Mouse (Mus musculus): Measurements from ENCODE around the gene Gm10401. TPM values are rescaled to one million over a fixed set of nuclear protein-coding genes. Genes with fewer than 3 reads are reported as not detected.

Gene Gm10401
- total RNA-seq, 2 experiments from 2014 or later, result not detected

- DNase-seq, result no peak
These were observed 28.5 kb downstream of the Gm10401 start for GRCm38 (mm10) chr5:115069611-115070010.

- no peak for DNase-seq
These were observed 29.2 kb downstream of the Gm10401 start for GRCm38 (mm10) chr5:115068671-115069421.

- no peak for DNase-seq
These were observed 31.9 kb downstream of the Gm10401 start for GRCm38 (mm10) chr5:115066245-115066644.

- no peak for DNase-seq
These were observed 34.7 kb downstream of the Gm10401 start for GRCm38 (mm10) chr5:115063391-115063790.

DNA sequence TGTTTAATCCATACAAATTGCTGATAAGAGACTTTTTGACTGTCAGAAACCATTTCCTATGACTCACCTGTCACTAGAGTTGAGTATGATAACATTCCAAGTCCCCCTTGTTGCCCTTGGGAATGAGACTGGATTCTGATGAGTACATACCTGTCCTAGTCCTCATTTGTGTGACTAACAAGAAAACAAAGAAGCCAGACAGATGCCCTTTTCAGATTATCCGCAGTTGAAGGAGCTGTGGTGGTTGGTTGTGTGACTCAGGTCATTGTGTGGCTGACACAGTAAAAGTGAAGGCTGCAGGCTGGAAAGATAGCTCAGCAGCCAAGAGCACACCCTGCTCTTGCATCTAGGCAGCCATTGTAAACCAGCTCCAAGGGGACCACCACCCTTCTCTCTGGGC is 35.5 kb downstream of the Gm10401 start:
- DNase-seq, result no peak

DNA sequence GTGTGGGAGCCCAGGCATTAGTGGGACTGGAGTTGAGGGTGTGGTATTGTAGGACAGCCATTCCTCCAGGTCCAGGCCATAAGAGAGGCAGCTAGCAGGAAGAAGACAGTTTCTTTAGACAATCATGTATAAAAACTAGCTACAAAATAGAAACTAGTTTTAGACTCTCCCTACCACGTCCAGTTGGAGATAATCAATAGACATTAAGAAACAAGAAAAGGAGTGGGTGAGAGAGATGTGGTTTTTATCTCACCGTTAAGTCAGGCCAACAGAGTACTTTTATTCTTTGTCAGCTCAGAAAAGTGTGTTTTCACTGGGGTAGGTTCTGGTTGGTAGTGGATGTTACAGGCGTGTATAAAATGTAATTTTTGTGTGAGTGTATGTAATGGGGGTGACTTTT is 37.1 kb downstream of the Gm10401 start:
- no peak for DNase-seq

GRCm38 (mm10) chr5:115060067-115060695 is 37.9 kb downstream of the Gm10401 start:
- no peak for DNase-seq

GRCm38 (mm10) chr5:115058584-115059297 is 39.4 kb downstream of the Gm10401 start:
- DNase-seq, result no peak

DNA sequence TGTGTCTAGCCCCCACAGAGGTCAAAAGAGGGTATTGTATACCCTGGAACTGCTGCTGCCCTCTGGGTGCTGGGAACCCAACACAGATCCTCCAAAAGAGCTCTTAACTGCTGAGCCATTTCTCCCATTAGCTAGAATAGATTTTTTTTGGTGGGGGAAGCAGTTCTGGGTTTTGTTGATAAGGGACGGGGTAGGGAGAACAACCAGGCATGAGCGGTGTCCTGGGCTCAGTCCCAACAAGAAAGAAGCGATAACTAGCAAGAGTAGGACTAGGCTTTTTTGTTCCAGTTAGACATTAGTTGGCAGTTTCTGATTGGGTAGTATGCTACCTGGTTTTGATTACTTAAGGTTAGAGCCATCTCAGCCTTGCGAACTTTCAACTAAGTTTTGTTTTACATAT is 40.9 kb downstream of the Gm10401 start:
- DNase-seq, result no peak

DNA sequence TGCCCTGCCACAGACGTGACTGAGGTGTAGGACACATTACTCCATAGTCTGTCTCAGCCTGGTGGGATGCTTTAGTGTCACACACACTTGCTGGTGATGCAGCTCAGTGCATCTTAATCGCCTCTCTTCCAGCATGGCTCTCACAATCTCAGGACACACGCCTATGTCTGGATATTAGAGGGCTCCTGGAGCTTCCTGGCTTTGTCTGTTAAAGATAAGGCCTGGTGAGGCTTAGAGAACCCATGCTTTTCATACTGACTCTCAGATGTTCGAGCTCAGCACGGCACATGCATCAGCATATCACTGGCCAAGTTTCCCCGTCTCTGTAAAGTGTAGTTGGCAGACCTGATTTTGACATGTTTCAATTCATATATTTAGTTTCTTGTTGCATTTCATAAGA is 42.7 kb downstream of the Gm10401 start:
- no peak for DNase-seq

- DNase-seq, result no peak
These were observed 44.2 kb downstream of the Gm10401 start for GRCm38 (mm10) chr5:115053791-115054396.

DNA sequence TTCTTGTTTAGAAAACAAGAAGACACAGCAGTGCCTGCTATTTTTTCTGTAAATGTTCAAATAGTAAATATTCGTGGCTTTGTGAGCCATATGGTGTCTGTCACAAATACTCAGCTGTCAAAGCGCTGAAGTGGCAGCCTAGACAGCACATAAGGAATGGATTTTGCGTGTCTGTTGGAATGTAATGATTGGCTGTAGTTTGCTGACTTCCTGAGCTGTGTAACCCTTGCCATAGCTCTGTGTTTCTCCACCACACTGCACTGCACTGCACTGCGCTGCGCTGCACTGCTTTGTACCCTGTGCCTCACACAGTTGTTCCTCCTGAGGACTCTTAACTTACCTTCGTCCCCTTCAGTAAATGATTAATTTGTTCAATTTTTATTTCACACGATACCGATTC is 45.5 kb downstream of the Gm10401 start:
- no peak for DNase-seq

DNA sequence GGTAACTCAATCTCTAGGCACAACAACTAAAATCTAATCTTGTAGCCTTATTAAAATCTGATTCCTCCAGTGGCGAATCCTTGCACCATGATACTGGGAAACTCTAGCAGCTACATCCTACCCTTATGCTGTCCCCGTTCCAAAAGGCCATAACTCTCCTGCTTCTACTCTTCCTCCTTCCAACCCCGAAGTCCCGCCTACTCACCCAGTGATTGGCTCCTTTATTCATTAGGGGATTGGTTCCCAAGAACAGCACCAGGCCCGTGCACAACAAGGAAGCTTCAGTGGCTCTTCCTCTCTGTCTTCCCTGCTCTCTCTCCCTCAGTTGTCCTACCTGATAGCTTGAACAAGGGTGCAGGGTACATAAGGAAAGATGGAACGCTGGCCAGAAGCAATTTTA is 47.3 kb downstream of the Gm10401 start:
- DNase-seq, result no peak

DNA sequence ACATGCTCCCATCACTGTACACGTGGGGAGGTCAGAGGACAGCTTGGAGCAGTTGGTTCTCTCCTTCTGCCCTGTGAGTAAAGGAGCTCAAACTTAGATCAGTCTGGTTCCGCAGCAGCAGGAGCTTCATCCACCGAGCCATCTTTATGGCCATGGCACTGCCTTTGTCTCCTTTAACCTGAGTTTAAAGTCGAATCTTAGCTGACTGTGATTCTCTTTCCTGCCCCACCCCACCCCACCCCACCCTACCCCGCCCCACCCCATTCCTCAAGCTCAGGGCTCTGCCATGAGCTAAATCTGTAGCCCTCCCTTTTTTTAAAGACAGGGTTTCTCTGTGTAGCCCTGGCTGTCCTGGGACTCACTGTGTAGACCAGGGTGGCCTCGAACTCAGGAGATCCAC is 48.4 kb downstream of the Gm10401 start:
- no peak for DNase-seq

Other genes starting within 250 kb of the Gm10401 start
- not detected for gene 4930519G04Rik, start 244.6 kb downstream of the Gm10401 start, total RNA-seq (2021)
- gene Gm9936, start 239.6 kb downstream of the Gm10401 start, total RNA-seq (2021), result under 1 TPM; 0.72 to 0.76 TPM
- 1 to 10 TPM; 1.4 to 2.4 TPM for gene Oasl2, start 201.4 kb downstream of the Gm10401 start, total RNA-seq (2021)
- not detected for gene Oasl1, start 175.1 kb downstream of the Gm10401 start, total RNA-seq (2021)
- 100 to 1,000 TPM; 185 to 227 TPM for gene 2210016L21Rik, start 156.1 kb downstream of the Gm10401 start, total RNA-seq (2021)
- gene Hnf1a, start 127.2 kb downstream of the Gm10401 start, total RNA-seq (2021), result not detected
- gene Sppl3, start 87.2 kb downstream of the Gm10401 start, total RNA-seq (2021), result 10 to 100 TPM; 80.5 to 81.7 TPM
- 10 to 100 TPM in 1 of 2 experiments, 1 to 10 TPM in 1; 8.8 to 10.3 TPM for gene Acads, start 21.1 kb upstream of the Gm10401 start, total RNA-seq (2021)
- 10 to 100 TPM; 31.5 TPM for gene Unc119b, start 36.7 kb upstream of the Gm10401 start, total RNA-seq (2021)
- gene Mlec, start 59.9 kb upstream of the Gm10401 start, total RNA-seq (2021), result 10 to 100 TPM; 92.7 to 96.4 TPM
- 100 to 1,000 TPM; 122 to 139 TPM for gene Cabp1, start 96.1 kb upstream of the Gm10401 start, total RNA-seq (2021)
- gene Pop5, start 137.5 kb upstream of the Gm10401 start, total RNA-seq (2021), result 100 to 1,000 TPM; 117 to 122 TPM
- 100 to 1,000 TPM; 238 to 245 TPM for gene Rnf10, start 174.6 kb upstream of the Gm10401 start, total RNA-seq (2021)
- gene Coq5, start 181.4 kb upstream of the Gm10401 start, total RNA-seq (2021), result 10 to 100 TPM; 38.0 to 40.0 TPM
- 100 to 1,000 TPM; 813 to 849 TPM for gene Dynll1, start 202.7 kb upstream of the Gm10401 start, total RNA-seq (2021)
- gene Srsf9, start 228.9 kb upstream of the Gm10401 start, total RNA-seq (2021), result 10 to 100 TPM; 85.8 to 88.9 TPM
- gene Gatc, start 242.9 kb upstream of the Gm10401 start, total RNA-seq (2021), result 10 to 100 TPM; 20.9 to 22.0 TPM
- 10 to 100 TPM; 24.8 to 29.2 TPM for gene Triap1, start 242.9 kb upstream of the Gm10401 start, total RNA-seq (2021)